Comparison of ENCODE assay signal across 9 mouse cellular contexts in genomic region chr14:61497716-61498490, GRCm38 (mm10). TPM values are rescaled to one million over a fixed set of nuclear protein-coding genes. Genes with fewer than 3 reads are reported as not detected.
A peak's percentile ranks its signal among the peaks of the same experiment; 100 is the strongest.
DNase-seq lines count a peak whose midpoint lies in the region; ATAC-seq and TF ChIP-seq lines count a peak whose summit lies in the region.
"Had no signal": no experiment of that assay in that cellular context is flagged by ENCODE, and none has a peak within 500 bp of the region (broad histone marks: within the 10 kb centered on the region; RNA-seq: fewer than 3 reads in every experiment).

No protein-coding gene starts in this region.

- DNase-seq in CD4-positive, CD25-positive, alpha-beta regulatory T cell, adult 2 months (ENCODE audit: low read depth, low spot score) = peak; percentile 85
- peak; percentile 88 to 91 for DNase-seq in adrenal gland, postnatal 36 days
- peak; percentile 37 to 56 for DNase-seq in heart, adult 9 months (ENCODE audit: low spot score in 2 of 2)
- DNase-seq in kidney, postnatal 36 days = peak; percentile 57 to 81
- DNase-seq in liver, postnatal 0 days = peak; percentile 87
- peak; percentile 24 to 45 for DNase-seq in thymus, adult 18-20 months

- TF ChIP-seq EP300 in liver, postnatal 0 days (IDR thresholded peaks at IDR 0.05; ENCODE audit: low read depth) = no peak

- no peaks in the 10 kb centered on the region for H3K36me3 ChIP-seq in embryonic facial prominence, embryonic 15.5 days
- H3K36me3 ChIP-seq in liver, postnatal 0 days (replicated peaks; ENCODE audit: insufficient read depth, low read length) = no peaks in the 10 kb centered on the region
- H3K36me3 ChIP-seq: limb, embryonic 15.5 days had no signal

- peak; percentile 96 for TF ChIP-seq CTCF in liver, postnatal 0 days (IDR thresholded peaks at IDR 0.05; ENCODE audit: low read depth)
- peak; percentile 98 for TF ChIP-seq CTCF in olfactory bulb, adult 2 months (IDR thresholded peaks at IDR 0.05; ENCODE audit: insufficient read depth, low read depth, low read length)

- no peaks in the 10 kb centered on the region for H3K4me1 ChIP-seq in embryonic facial prominence, embryonic 15.5 days
- H3K4me1 ChIP-seq in liver, postnatal 0 days (ENCODE audit: insufficient read depth) = no peaks in the 10 kb centered on the region
- H3K4me1 ChIP-seq in olfactory bulb, adult 2 months (ENCODE audit: control insufficient read depth, insufficient read depth, low read length) = no peaks in the 10 kb centered on the region
- H3K4me1 ChIP-seq: limb, embryonic 15.5 days had no signal

- H3K27ac ChIP-seq in embryonic facial prominence, embryonic 15.5 days (replicated peaks) = no peak overlapping the region
- no peak overlapping the region for H3K27ac ChIP-seq in liver, postnatal 0 days (ENCODE audit: low read depth)
- no peak overlapping the region for H3K27ac ChIP-seq in olfactory bulb, adult 2 months (ENCODE audit: insufficient read depth, low read depth, low read length)
- H3K27ac ChIP-seq: limb, embryonic 15.5 days had no signal

- no peaks in the 10 kb centered on the region for H3K27me3 ChIP-seq in embryonic facial prominence, embryonic 15.5 days
- H3K27me3 ChIP-seq in liver, postnatal 0 days (ENCODE audit: insufficient read depth, low read length) = no peaks in the 10 kb centered on the region
- H3K27me3 ChIP-seq: limb, embryonic 15.5 days had no signal

- TF ChIP-seq POLR2A in olfactory bulb, adult 2 months (IDR thresholded peaks at IDR 0.05; ENCODE audit: insufficient read depth, low read depth, low read length) = no peak

- ATAC-seq in embryonic facial prominence, embryonic 15.5 days (ENCODE audit: insufficient number of reproducible peaks, low FRiP score, low TSS enrichment, low read depth) = peak; percentile 77
- ATAC-seq in liver, postnatal 0 days = peak; percentile 91

- WGBS in embryonic facial prominence, embryonic 15.5 days = 41% methylated on average over 20 of the region's 20 CpGs
- 38% methylated on average over 20 of the region's 20 CpGs for WGBS in liver, postnatal 0 days (ENCODE audit: insufficient replicate concordance)
- WGBS in olfactory bulb, adult 2 months = 43% methylated on average over 20 of the region's 20 CpGs

- no peak overlapping the region for H3K4me3 ChIP-seq in embryonic facial prominence, embryonic 15.5 days (replicated peaks)
- no peak overlapping the region for H3K4me3 ChIP-seq in liver, postnatal 0 days (ENCODE audit: low read depth, low read length)
- no peak overlapping the region for H3K4me3 ChIP-seq in olfactory bulb, adult 2 months (ENCODE audit: insufficient read depth, low read depth, low read length)
- H3K4me3 ChIP-seq: limb, embryonic 15.5 days had no signal

- H3K9ac ChIP-seq in embryonic facial prominence, embryonic 15.5 days = no peak overlapping the region
- no peak overlapping the region for H3K9ac ChIP-seq in liver, postnatal 0 days (replicated peaks)
- H3K9ac ChIP-seq: limb, embryonic 15.5 days had no signal

- no peaks in the 10 kb centered on the region for H3K9me3 ChIP-seq in embryonic facial prominence, embryonic 15.5 days (replicated peaks)
- no peaks in the 10 kb centered on the region for H3K9me3 ChIP-seq in liver, postnatal 0 days (ENCODE audit: low read length)
- H3K9me3 ChIP-seq: limb, embryonic 15.5 days had no signal

- H3K4me2 ChIP-seq in embryonic facial prominence, embryonic 15.5 days (replicated peaks) = no peak overlapping the region
- no peak overlapping the region for H3K4me2 ChIP-seq in liver, postnatal 0 days (ENCODE audit: low read depth, low read length)
- H3K4me2 ChIP-seq: limb, embryonic 15.5 days had no signal

RNA-seq across cellular contexts. Expression of gene Kpna3, which starts 58.2 kb away (rescaled TPM):
- total RNA-seq in adrenal gland, postnatal 36 days (2021) = 10 to 100 TPM; 32.4 to 36.8 TPM
- 44.4 and 45.1 TPM in 2 replicates for polyA plus RNA-seq in embryonic facial prominence, embryonic 15.5 days (2015; fragmentation: Nextera tagmentation; extraction: Ambion mirVana)
- polyA plus RNA-seq in liver, postnatal 0 days (2015; fragmentation: Nextera tagmentation; extraction: Ambion mirVana) = 12.6 and 14.4 TPM in 2 replicates
- 150 TPM in 1 of 2 replicates, not detected in the other for polyA plus RNA-seq in olfactory bulb, adult 2 months (2012; ENCODE audit: insufficient read depth, insufficient read length, low replicate concordance, missing spikeins)

RNA-seq across cellular contexts. Expression of gene Spryd7, which starts 58.8 kb away (rescaled TPM):
- 10 to 100 TPM; 18.7 to 23.8 TPM for total RNA-seq in adrenal gland, postnatal 36 days (2021)
- polyA plus RNA-seq in embryonic facial prominence, embryonic 15.5 days (2015; fragmentation: Nextera tagmentation; extraction: Ambion mirVana) = 23.5 and 23.8 TPM in 2 replicates
- 7.0 and 7.2 TPM in 2 replicates for polyA plus RNA-seq in liver, postnatal 0 days (2015; fragmentation: Nextera tagmentation; extraction: Ambion mirVana)
- polyA plus RNA-seq in olfactory bulb, adult 2 months (2012; ENCODE audit: insufficient read depth, insufficient read length, low replicate concordance, missing spikeins) = not detected in 2 replicates

Comparison
In these comparisons a context has a peak if more than half of its experiments do, and no peak if none do; other contexts are left out.
1. DNase-seq: peak in every context shown above with its lines; median percentile 90 in adrenal gland, postnatal 36 days; 87 in liver, postnatal 0 days; 85 in CD4-positive, CD25-positive, alpha-beta regulatory T cell, adult 2 months; 69 in kidney, postnatal 36 days; 46 in heart, adult 9 months; 34 in thymus, adult 18-20 months.